ENCODE assay signal across 8 mouse cellular contexts in the genomic region with DNA sequence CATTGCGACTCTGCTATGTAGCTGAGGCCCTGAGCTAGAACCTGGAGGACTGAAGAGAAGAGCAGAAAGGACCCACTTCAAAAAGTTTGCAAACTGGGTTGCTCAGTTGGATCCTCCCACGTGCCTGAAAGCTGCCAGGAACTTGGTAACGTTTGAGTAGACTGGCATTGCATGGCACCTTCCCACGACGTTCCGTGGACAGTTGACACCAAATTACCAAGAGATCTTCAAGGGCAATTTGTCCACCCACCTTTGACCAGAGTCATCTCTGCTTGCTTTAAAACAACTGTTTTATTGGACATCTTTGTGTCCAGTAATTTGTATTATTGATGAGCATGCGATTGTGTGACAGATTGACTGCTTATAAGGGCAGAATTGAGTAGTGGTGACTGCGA. TPM values are rescaled to one million over a fixed set of nuclear protein-coding genes. Genes with fewer than 3 reads are reported as not detected.
DNase-seq lines count a peak whose midpoint lies in the region; ATAC-seq and TF ChIP-seq lines count a peak whose summit lies in the region.

A gene (minus strand): TSS at position 96 of the 395 bp plus-strand sequence.

- DNase-seq in heart, postnatal 10 days = no peak
- no peak for DNase-seq in ES-E14 (ENCODE audit: low read depth, low spot score)
- no peak for DNase-seq in forebrain, postnatal 0 days
- DNase-seq in left cerebral cortex, adult 18-20 months (ENCODE audit: low spot score in 2 of 2) = no peak
- no peak for DNase-seq in adrenal gland, postnatal 14 days
- DNase-seq in cerebellum, postnatal 10 days = no peak

- no peak for TF ChIP-seq CTCF in forebrain, postnatal 0 days (IDR thresholded peaks at IDR 0.05; ENCODE audit: low read depth)

- H3K27me3 ChIP-seq in heart, embryonic 15.5 days = peaks cover 29% of the 10 kb centered on the region
- H3K27me3 ChIP-seq in forebrain, postnatal 0 days (ENCODE audit: insufficient read depth, low read length) = peaks cover 12% of the 10 kb centered on the region
- H3K27me3 ChIP-seq in liver, embryonic 16.5 days (ENCODE audit: control insufficient read depth, insufficient read depth, low read depth, low read length) = peaks cover 25% of the 10 kb centered on the region

- peaks cover 11% of the 10 kb centered on the region for H3K4me1 ChIP-seq in heart, embryonic 15.5 days (replicated peaks)
- H3K4me1 ChIP-seq in ES-E14 (ENCODE audit: control insufficient read depth in 2 of 2, insufficient read depth in 2 of 2, low read length in 2 of 2, poor library complexity in 1 of 2) = no peaks in the 10 kb centered on the region
- peaks cover 8% of the 10 kb centered on the region; the same call in 1 of the 2 replicates for H3K4me1 ChIP-seq in forebrain, postnatal 0 days (ENCODE audit: insufficient read depth)
- no peaks in the 10 kb centered on the region; the same call in 1 of the 2 replicates for H3K4me1 ChIP-seq in liver, embryonic 16.5 days (ENCODE audit: control insufficient read depth, low read depth, low read length)

- H3K4me3 ChIP-seq in heart, embryonic 15.5 days = peak within 1 kb of the TSS; percentile 69
- H3K4me3 ChIP-seq in ES-E14 (ENCODE audit: insufficient read depth in 1 of 2, low read depth in 1 of 2, low read length in 2 of 2, poor library complexity in 1 of 2, severe bottlenecking in 1 of 2) = peak within 1 kb of the TSS; percentile 68 to 75
- peak within 1 kb of the TSS; percentile 60 for H3K4me3 ChIP-seq in forebrain, postnatal 0 days (ENCODE audit: low read depth, low read length)
- peak within 1 kb of the TSS; percentile 53 for H3K4me3 ChIP-seq in liver, embryonic 16.5 days (ENCODE audit: low read depth, low read length)

- intact Hi-C loops in heart, postnatal 10 days (cut with DNase I) = no loop called here

- no peak within 1 kb of the TSS for H3K27ac ChIP-seq in heart, embryonic 15.5 days
- no peak within 1 kb of the TSS for H3K27ac ChIP-seq in ES-E14 (ENCODE audit: insufficient read depth, low read depth, low read length, poor library complexity, severe bottlenecking)
- no peak within 1 kb of the TSS for H3K27ac ChIP-seq in forebrain, postnatal 0 days (ENCODE audit: low read depth, low read length)
- no peak within 1 kb of the TSS for H3K27ac ChIP-seq in liver, embryonic 16.5 days (ENCODE audit: low read length)

- in situ Hi-C loops in ES-E14 (cut with MboI; ENCODE audit: low sequenced_read_pairs in 2 of 2, unreplicated experiment in 2 of 2) = no loop called here

- H3K9me3 ChIP-seq in heart, embryonic 15.5 days (replicated peaks) = no peaks in the 10 kb centered on the region
- no peaks in the 10 kb centered on the region for H3K9me3 ChIP-seq in ES-E14 (ENCODE audit: control insufficient read depth, insufficient read depth, low read depth, low read length)
- no peaks in the 10 kb centered on the region for H3K9me3 ChIP-seq in forebrain, postnatal 0 days (ENCODE audit: low read length)
- no peaks in the 10 kb centered on the region for H3K9me3 ChIP-seq in liver, embryonic 16.5 days (replicated peaks; ENCODE audit: control insufficient read depth, low read length)

- peak within 1 kb of the TSS; percentile 66 for H3K9ac ChIP-seq in heart, embryonic 15.5 days
- H3K9ac ChIP-seq in ES-E14 (ENCODE audit: insufficient read depth, low read depth, low read length, poor library complexity, severe bottlenecking) = peak within 1 kb of the TSS; percentile 59
- peak within 1 kb of the TSS; percentile 56 for H3K9ac ChIP-seq in forebrain, postnatal 0 days
- H3K9ac ChIP-seq in liver, embryonic 16.5 days (ENCODE audit: low read depth, low read length) = no peak within 1 kb of the TSS

- peak within 1 kb of the TSS; percentile 99 for H3K4me2 ChIP-seq in heart, embryonic 15.5 days
- H3K4me2 ChIP-seq in forebrain, postnatal 0 days (ENCODE audit: low read depth) = peak within 1 kb of the TSS; percentile 97
- peak within 1 kb of the TSS; percentile 64 for H3K4me2 ChIP-seq in liver, embryonic 16.5 days (ENCODE audit: low read depth, low read length)

- 49% methylated on average over 8 of the region's 8 CpGs for WGBS in heart, embryonic 15.5 days
- WGBS in forebrain, postnatal 0 days = 50% methylated on average over 8 of the region's 8 CpGs
- 48% methylated on average over 8 of the region's 8 CpGs for WGBS in liver, embryonic 16.5 days (ENCODE audit: insufficient replicate concordance)

- H3K36me3 ChIP-seq in heart, embryonic 15.5 days = no peaks in the 10 kb centered on the region
- no peaks in the 10 kb centered on the region for H3K36me3 ChIP-seq in ES-E14 (ENCODE audit: control insufficient read depth, insufficient read depth, low read length, poor library complexity, severe bottlenecking)
- no peaks in the 10 kb centered on the region for H3K36me3 ChIP-seq in forebrain, postnatal 0 days (ENCODE audit: insufficient read depth)
- no peaks in the 10 kb centered on the region for H3K36me3 ChIP-seq in liver, embryonic 16.5 days (ENCODE audit: control insufficient read depth, insufficient read depth)

- no peak for ATAC-seq in heart, embryonic 15.5 days (replicated peaks; ENCODE audit: insufficient number of reproducible peaks, insufficient read depth, low FRiP score, low read depth)
- no peak; the same call in 1 of the 2 replicates for ATAC-seq in forebrain, postnatal 0 days
- no peak for ATAC-seq in liver, embryonic 16.5 days (ENCODE audit: low read depth)

TF ChIP-seq in ES-E14, 5 proteins besides CTCF, POLR2A, EP300 and RAD21:
- TF ChIP-seq ZNF384 (IDR thresholded peaks at IDR 0.05; ENCODE audit: low read depth, low read length) (no peak), HCFC1 (IDR thresholded peaks at IDR 0.05; ENCODE audit: borderline replicate concordance, insufficient read depth, low read length) (no peak), MAFK (IDR thresholded peaks at IDR 0.05; ENCODE audit: insufficient read depth, low read depth, low read length) (no peak), CHD2 (IDR thresholded peaks at IDR 0.05; ENCODE audit: low read depth, low read length) (no peak), ZC3H11A (IDR thresholded peaks at IDR 0.05; ENCODE audit: borderline replicate concordance, low read depth, low read length) (no peak)
TF ChIP-seq in ES-E14: peak in this region for 0.

RNA-seq across cellular contexts. Expression of the gene that starts here (rescaled TPM):
- polyA plus RNA-seq in heart, embryonic 15.5 days (2015; fragmentation: Nextera tagmentation; extraction: Ambion mirVana) = 1.00 and 1.4 TPM in 2 replicates
- 1 to 10 TPM; 1.3 to 1.8 TPM for total RNA-seq in heart, postnatal 10 days (2021)
- 1.1 and 2.1 TPM in 2 replicates for total RNA-seq in ES-E14 (2012; rRNA removed)
- 0.69 and 1.3 TPM in 2 replicates for total RNA-seq in forebrain, postnatal 0 days (2014; rRNA removed)
- 0.75 and 1.2 TPM in 2 replicates for polyA plus RNA-seq in forebrain, postnatal 0 days (2015; fragmentation: Nextera tagmentation; extraction: Ambion mirVana)
- 0.02 TPM in 2 replicates for polyA plus RNA-seq in liver, embryonic 16.5 days (2015; fragmentation: Nextera tagmentation; extraction: Ambion mirVana)
- 1 to 10 TPM in 1 of 2 experiments, under 1 TPM in 1; 0.77 to 1.2 TPM for total RNA-seq in left cerebral cortex, adult 18-20 months (2021)
- 0.78 and 2.5 TPM in 2 replicates for total RNA-seq in adrenal gland, postnatal 14 days (2021)
